Mouse (Mus musculus) hindbrain, embryonic 10.5 days (tissue): ENCODE results near the gene Ush1g. TPM values are rescaled to one million over a fixed set of nuclear protein-coding genes. Genes with fewer than 3 reads are reported as not detected.

ENCODE experiments used
- DNase-seq: peaks from one replicate; pipeline ENCODE4 v3.0.0-alpha.2; 2017; ENCODE audit warnings: low spot score
- H3K27ac ChIP-seq: fragments of 300-500 bp; sonication (generic); 2 replicates; pipeline ENCODE4 v1.5.1; 2016; ENCODE audit warnings: mild to moderate bottlenecking, moderate library complexity
- H3K27me3 ChIP-seq: fragments of 300-500 bp; sonication (generic); 2 replicates; pipeline ENCODE4 v1.6.1; 2016; ENCODE audit warnings: mild to moderate bottlenecking; ENCODE audit not compliant: poor library complexity, insufficient read depth, severe bottlenecking
- H3K36me3 ChIP-seq: fragments of 300-500 bp; sonication (generic); 2 replicates; pipeline ENCODE4 v1.6.1; 2016; ENCODE audit warnings: mild to moderate bottlenecking, moderate library complexity
- H3K4me1 ChIP-seq: fragments of 300-500 bp; sonication (generic); replicated peaks from 2 replicates; pipeline ENCODE4 v1.6.1; 2016; ENCODE audit warnings: mild to moderate bottlenecking
- H3K4me3 ChIP-seq: fragments of 300-500 bp; sonication (generic); 2 replicates; pipeline ENCODE4 v1.5.1; 2016; ENCODE audit warnings: mild to moderate bottlenecking, moderate library complexity
- H3K9me3 ChIP-seq: fragments of 300-500 bp; sonication (generic); 2 replicates; pipeline ENCODE4 v1.6.1; 2016; ENCODE audit warnings: mild to moderate bottlenecking, moderate library complexity
- WGBS: fragments of 180-500 bp; shearing (Covaris S2); methylation state at CpG from one replicate; pipeline ENCODE4 v1.1.7; 2016; 5-methylcytosine and 5-hydroxymethylcytosine counted together
- polyA plus RNA-seq: library from polyadenylated mRNA; unstranded; fragments of >200 nt; fragmentation: Nextera tagmentation; extraction: Ambion mirVana; gene quantifications from 2 replicates; pipeline ENCODE4 v1.2.1, GENCODE M21; 2016

The Ush1g gene
- polyA plus RNA-seq, 1 experiment from 2014 or later: 0.10 TPM

DNA sequence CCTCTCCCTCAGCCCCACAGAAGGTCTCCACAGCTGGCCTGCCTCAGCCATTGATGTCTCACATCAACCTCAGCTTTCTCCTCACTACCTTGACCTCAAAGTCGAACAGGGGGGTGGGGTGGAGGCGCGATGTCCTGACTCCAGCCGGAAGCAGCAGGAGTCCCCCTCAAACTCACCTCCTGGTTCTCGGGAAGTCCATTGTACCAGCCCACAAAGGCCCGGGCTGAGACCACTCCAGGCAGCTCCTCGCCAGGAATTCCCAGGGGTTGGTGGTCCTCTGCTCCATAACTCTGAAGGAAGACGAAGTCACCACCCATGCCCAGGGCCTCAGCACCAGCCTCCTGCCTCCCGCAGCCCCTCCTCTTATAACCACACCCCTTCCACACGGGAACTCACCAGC, 50.4 kb downstream of the Ush1g start:
- H3K4me1 ChIP-seq: peaks cover 71% of the 10 kb centered on the region
- WGBS: 68% methylated on average over 10 of the region's 10 CpGs

DNA sequence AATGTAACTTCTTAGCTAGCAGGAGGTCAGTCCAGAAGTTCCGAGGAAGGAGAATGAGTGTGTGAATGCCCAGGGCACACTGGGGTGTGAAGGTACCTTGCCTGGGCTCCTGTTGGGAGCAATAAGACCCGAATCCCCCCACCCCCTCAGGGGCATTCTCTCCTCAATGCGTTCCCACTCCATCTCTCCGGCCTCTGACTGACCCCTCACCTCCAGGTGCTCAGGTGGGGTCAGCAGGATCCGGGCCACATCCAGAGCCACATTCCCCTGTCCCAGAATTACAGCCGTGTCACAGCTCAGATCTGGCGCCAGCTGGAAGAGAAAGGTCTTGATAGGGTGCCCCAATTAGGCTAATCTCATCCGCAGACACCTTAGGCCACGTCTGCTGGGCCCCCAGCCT, 50.8 kb downstream of the Ush1g start:
- peaks cover 43% of the 10 kb centered on the region for H3K27me3 ChIP-seq
- no peak overlapping the region for H3K4me3 ChIP-seq
- no peaks in the 10 kb centered on the region for H3K9me3 ChIP-seq
- H3K27ac ChIP-seq: no peak overlapping the region
- peaks cover 27% of the 10 kb centered on the region for H3K36me3 ChIP-seq
- DNase-seq: no peak
- peaks cover 71% of the 10 kb centered on the region for H3K4me1 ChIP-seq
- 80% methylated on average over 9 of the region's 9 CpGs for WGBS

More for the DNA sequence above, 50.4 kb downstream of the Ush1g start:
- H3K27ac ChIP-seq: no peak overlapping the region
- peaks cover 27% of the 10 kb centered on the region for H3K36me3 ChIP-seq
- no peaks in the 10 kb centered on the region for H3K9me3 ChIP-seq
- H3K27me3 ChIP-seq: peaks cover 38% of the 10 kb centered on the region
- no peak for DNase-seq
- H3K4me3 ChIP-seq: no peak overlapping the region

DNA sequence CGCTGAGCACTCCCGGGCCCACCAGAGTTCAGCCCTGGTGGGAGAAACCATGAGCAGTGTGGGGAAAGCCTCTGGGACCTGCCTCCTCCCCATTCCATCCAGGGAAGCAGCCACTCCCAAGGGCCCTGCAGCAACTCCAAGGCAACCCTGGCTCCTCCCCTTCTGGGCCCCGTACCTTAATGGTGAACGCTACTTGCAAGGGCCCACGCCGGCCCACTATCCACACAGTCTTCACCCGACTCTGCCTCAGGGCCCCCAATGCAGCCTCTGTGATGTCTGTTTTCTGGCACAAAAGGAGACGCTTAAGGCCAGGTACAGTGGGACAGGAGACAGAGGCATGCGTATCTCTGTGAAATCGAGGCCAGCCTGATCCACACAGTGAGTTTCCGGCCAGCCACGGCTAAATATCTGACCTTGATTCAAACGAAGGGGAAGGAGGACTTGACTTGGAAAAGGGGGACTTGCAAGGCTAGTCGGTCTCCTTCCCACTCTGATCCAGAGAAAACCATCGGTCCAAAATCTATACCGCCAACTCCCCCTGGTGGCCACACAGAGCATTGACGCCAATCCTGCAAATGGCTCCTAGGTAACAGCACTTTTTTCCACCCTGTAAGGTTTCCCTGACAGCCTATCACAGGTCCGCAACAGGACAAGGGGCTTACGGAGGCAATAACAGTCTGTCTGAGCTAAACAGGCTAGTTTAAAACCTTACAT, 51.5 kb downstream of the Ush1g start:
- DNase-seq: peak; percentile 86
- 33% methylated on average over 19 of the region's 19 CpGs for WGBS
- H3K36me3 ChIP-seq: peaks cover 27% of the 10 kb centered on the region
- peaks cover 71% of the 10 kb centered on the region for H3K4me1 ChIP-seq
- H3K27ac ChIP-seq: 0 out of 2 replicates have a peak overlapping the region, but pooled peaks have one; percentile 29
- no peaks in the 10 kb centered on the region for H3K9me3 ChIP-seq
- 0 out of 2 replicates have a peak overlapping the region, but pooled peaks have one; percentile 18 for H3K4me3 ChIP-seq
- H3K27me3 ChIP-seq: peaks cover 50% of the 10 kb centered on the region

DNA sequence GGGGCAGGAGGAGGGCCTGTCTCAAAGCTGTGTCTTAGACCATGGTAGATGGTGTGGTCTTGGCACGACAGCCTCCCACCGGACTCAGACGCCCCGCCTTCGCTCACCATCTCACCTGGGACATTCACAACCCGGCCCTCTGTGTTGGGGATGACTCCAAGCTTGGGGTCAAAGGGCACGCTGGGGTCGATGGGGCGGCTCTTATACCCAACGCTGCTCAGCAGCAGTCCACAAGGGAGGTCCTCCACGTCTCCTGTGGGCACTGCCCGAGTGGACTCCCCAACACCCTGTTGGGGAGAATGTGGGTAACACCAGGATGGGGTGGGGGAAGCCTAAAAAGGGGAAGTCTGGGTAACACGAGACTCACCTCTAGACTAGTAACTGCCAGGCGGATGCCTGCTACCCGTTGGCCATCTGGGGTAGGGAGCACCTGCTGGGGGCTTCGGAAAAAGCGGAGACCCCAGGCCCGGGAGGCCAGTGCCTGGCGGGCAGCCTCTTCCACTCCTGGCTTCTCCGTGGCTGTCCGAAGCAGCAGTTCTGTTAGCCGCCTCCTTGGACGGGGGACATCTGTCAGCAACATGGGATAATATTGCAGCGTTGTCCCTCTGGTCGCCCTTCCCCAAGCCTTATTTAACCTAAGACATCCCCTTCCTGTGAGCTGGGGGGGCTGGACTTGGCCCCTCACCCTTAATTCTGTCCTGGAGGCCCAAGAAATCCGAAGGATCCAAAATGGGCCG, 52.3 kb downstream of the Ush1g start:
- DNase-seq: no peak
- Histone ChIP-seq H3K36me3 (peaks cover 27% of the 10 kb centered on the region), H3K9me3 (no peaks in the 10 kb centered on the region), H3K27me3 (peaks cover 58% of the 10 kb centered on the region), H3K4me1 (peaks cover 71% of the 10 kb centered on the region), H3K27ac (0 out of 2 replicates have a peak overlapping the region, but pooled peaks have one; percentile 29), H3K4me3 (no peak overlapping the region)
- WGBS: 88% methylated on average over 27 of the region's 27 CpGs

DNA sequence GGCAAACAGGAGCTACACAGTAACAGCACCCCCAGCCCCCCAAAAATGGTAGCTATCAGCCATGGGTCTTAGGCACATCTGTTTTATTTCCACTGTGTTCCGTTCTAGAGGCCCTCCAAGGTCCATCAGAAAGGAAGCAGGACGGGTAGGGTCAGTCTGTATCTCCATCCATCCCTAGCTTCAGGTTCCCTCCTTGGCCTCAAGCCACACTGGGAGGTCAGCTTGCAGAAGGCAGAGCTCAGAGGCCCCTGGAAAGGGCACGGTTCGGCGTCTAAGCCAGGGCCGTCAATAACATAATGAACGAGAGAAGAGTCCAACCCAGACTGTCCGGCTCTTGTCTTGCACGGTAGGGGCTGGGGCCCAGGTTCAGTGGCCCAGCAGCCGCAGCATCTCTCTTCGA, 53.9 kb downstream of the Ush1g start:
- no peak for DNase-seq
- no peak overlapping the region for H3K27ac ChIP-seq
- no peak overlapping the region for H3K4me3 ChIP-seq
- peaks cover 74% of the 10 kb centered on the region for H3K27me3 ChIP-seq
- peaks cover 61% of the 10 kb centered on the region for H3K4me1 ChIP-seq
- no peaks in the 10 kb centered on the region for H3K9me3 ChIP-seq
- peaks cover 27% of the 10 kb centered on the region for H3K36me3 ChIP-seq
- 74% methylated on average over 11 of the region's 11 CpGs for WGBS

DNA sequence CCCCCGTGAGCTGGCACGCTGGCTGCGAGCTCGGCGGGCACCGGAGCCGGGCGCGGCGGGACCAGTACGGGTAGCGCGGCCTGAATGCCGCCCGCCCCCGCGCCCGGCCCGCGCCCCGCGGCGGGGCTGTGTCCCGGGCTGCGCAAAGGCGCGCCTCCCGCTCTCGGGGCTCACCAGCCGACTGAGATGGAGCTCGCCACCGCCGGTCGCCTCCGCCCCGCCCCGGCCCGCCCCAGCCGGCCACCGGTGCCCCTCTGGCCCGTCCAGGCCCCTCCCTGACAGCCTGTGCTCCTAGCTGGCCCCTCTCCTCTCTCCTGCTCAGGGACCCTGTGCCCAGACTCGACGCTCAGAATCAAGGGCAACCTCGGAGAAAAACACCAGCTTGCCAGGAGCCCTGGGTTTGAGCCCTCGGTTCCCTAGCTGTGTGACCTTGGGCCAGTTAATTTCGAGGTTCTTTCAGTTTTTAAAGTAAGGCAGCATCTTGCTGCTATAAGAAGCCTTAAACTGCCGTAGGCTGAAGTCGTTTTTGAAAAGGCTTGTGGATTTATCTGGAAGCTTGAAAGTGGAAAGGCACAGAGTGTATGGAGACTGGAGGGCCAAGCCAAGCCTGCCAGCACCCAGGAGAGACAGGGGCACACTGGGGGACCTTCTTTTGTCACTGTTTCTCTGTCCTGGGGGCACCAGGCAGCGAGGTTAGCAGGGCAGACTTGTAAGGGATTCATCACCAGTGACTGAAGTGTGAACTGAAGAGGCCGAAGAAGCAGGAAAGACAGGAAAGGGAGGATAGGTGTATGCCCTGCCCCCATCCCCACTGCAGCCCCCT, 54.6 kb downstream of the Ush1g start, which contains the start of gene Grin2c:
Gene Grin2c (minus strand): TSS at position 183 of the 823 bp plus-strand sequence.
- no peak for DNase-seq
- Histone ChIP-seq H3K27ac (peak within 1 kb of the TSS; percentile 31; the same call in 1 of the 2 replicates), H3K9me3 (no peaks in the 10 kb centered on the region), H3K4me1 (peaks cover 57% of the 10 kb centered on the region), H3K4me3 (peak within 1 kb of the TSS; percentile 51), H3K36me3 (peaks cover 27% of the 10 kb centered on the region), H3K27me3 (peaks cover 81% of the 10 kb centered on the region)
- WGBS: 4% methylated on average over 50 of the region's 50 CpGs

DNA sequence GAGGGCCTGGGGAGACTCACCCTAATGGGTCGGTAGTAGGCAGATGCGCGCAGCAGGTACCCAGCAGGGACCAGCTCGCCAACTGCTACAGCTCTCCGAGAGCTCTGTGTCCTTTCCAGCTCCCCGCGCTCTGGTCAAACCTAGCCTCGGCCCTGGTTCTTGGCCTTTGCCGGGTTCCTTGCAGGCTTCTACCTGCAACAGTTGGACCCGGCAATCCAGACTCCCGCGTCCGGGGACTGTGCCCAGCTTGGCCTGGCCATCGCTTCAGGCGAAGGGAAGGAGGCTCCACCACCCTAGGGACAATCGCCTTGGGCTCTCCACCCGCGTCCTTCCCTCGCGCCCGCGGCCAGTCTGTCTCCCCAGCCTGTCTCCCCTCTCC, 55.5 kb downstream of the Ush1g start:
- H3K4me1 ChIP-seq: peaks cover 54% of the 10 kb centered on the region
- peaks cover 89% of the 10 kb centered on the region for H3K27me3 ChIP-seq
- under 1% methylated on average over 22 of the region's 22 CpGs for WGBS
- H3K27ac ChIP-seq: peak overlapping the region; percentile 31; the same call in 1 of the 2 replicates
- peaks cover 18% of the 10 kb centered on the region for H3K36me3 ChIP-seq
- DNase-seq: peak; percentile 43
- no peaks in the 10 kb centered on the region for H3K9me3 ChIP-seq
- H3K4me3 ChIP-seq: peak overlapping the region; percentile 51

DNA sequence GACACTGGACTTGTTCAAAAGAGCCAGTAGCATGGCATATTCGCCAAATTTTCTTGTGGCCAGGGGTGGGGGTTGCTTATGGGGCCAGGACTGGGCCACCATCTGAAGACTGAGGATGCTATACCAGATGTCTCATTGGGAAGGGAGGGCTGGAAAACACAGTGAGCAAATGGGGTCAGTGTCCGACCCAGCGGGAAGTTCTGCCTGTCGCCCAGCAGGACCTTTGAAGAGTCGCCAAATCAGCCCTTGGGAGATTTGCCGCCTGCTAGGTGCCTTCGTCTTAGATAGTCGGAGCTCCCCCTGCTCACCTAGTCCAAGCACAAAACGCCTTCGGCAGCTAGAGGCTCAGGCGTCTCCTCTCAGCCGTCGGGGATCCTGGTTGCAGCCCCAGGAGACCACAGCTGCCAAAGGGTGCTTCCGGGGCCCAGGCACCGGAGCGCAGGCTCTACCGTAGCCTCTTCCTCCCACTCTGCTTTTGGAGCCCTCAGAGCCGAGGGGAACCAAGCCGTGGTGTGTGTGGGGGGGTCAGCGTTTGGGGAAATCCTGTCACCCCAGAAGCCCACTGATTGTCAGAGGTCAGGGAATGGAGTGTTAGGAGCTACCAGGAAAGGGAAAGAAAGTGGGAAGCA, 56.0 kb downstream of the Ush1g start:
- Histone ChIP-seq H3K27ac (no peak overlapping the region), H3K4me1 (peaks cover 51% of the 10 kb centered on the region), H3K36me3 (peaks cover 18% of the 10 kb centered on the region), H3K9me3 (no peaks in the 10 kb centered on the region), H3K27me3 (peaks cover 94% of the 10 kb centered on the region), H3K4me3 (peak overlapping the region; percentile 51)
- WGBS: 3% methylated on average over 20 of the region's 20 CpGs
- no peak for DNase-seq

Other genes with a start within 250 kb of the Ush1g start
- 0.44 and 1.4 TPM in 2 replicates for gene Rab37, start 230.6 kb downstream of the Ush1g start, polyA plus RNA-seq
- 0.11 TPM in 1 of 2 replicates, not detected in the other for gene Cd300lf, start 188.0 kb downstream of the Ush1g start, polyA plus RNA-seq
- 39.6 and 49.8 TPM in 2 replicates for gene Slc9a3r1, start 158.7 kb downstream of the Ush1g start, polyA plus RNA-seq
- gene Tmem104, start 134.6 kb downstream of the Ush1g start, polyA plus RNA-seq: 6.9 and 10.6 TPM in 2 replicates
- gene Nat9, start 134.2 kb downstream of the Ush1g start, polyA plus RNA-seq: 18.7 and 24.3 TPM in 2 replicates
- 0.14 and 0.18 TPM in 2 replicates for gene Grin2c, start 54.8 kb downstream of the Ush1g start, polyA plus RNA-seq
- 17.7 TPM in 2 replicates for gene Fdxr, start 45.0 kb downstream of the Ush1g start, polyA plus RNA-seq
- gene Fads6, start 24.4 kb downstream of the Ush1g start, polyA plus RNA-seq: 0.27 and 0.47 TPM in 2 replicates
- gene Otop2, start 14.9 kb downstream of the Ush1g start, polyA plus RNA-seq: not detected in 2 replicates
- gene Otop3, start 12.7 kb upstream of the Ush1g start, polyA plus RNA-seq: 0.08 TPM in 1 of 2 replicates, not detected in the other
- gene Hid1, start 45.7 kb upstream of the Ush1g start, polyA plus RNA-seq: 11.3 and 14.8 TPM in 2 replicates
- gene Cdr2l, start 59.9 kb upstream of the Ush1g start, polyA plus RNA-seq: 16.1 and 21.4 TPM in 2 replicates
- gene Mrpl58, start 81.7 kb upstream of the Ush1g start, polyA plus RNA-seq: 228 and 253 TPM in 2 replicates
- gene Atp5h, start 97.9 kb upstream of the Ush1g start, polyA plus RNA-seq: 878 and 961 TPM in 2 replicates
- gene Kctd2, start 98.1 kb upstream of the Ush1g start, polyA plus RNA-seq: 15.0 and 20.1 TPM in 2 replicates
- 0.08 and 0.16 TPM in 2 replicates for gene Trim80, start 118.5 kb upstream of the Ush1g start, polyA plus RNA-seq
- not detected in 2 replicates for gene Slc16a5, start 140.4 kb upstream of the Ush1g start, polyA plus RNA-seq
- 8.1 and 10.8 TPM in 2 replicates for gene Armc7, start 153.6 kb upstream of the Ush1g start, polyA plus RNA-seq
- 93.3 and 98.0 TPM in 2 replicates for gene Nt5c, start 169.8 kb upstream of the Ush1g start, polyA plus RNA-seq
- 778 and 995 TPM in 2 replicates for gene Jpt1, start 192.3 kb upstream of the Ush1g start, polyA plus RNA-seq
- 1,372 and 1,467 TPM in 2 replicates for gene Sumo2, start 214.2 kb upstream of the Ush1g start, polyA plus RNA-seq
- gene Nup85, start 242.4 kb upstream of the Ush1g start, polyA plus RNA-seq: 192 and 243 TPM in 2 replicates